Mouse (Mus musculus): Measurements from ENCODE around the gene Slc45a3. TPM values are rescaled to one million over a fixed set of nuclear protein-coding genes. Genes with fewer than 3 reads are reported as not detected.
A peak's percentile ranks its signal among the peaks of the same experiment; 100 is the strongest.

Slc45a3 gene
- polyA plus RNA-seq, 1 experiment: 2.0 TPM

- Histone ChIP-seq H3K27ac (ENCODE audit: insufficient read depth, low read length) (no peak overlapping the region), H3K4me1 (ENCODE audit: control insufficient read depth, insufficient read depth, low read length) (peaks cover under 1% of the 10 kb centered on the region; the same call in 1 of the 2 replicates), H3K4me3 (ENCODE audit: insufficient read depth, low read length) (no peak overlapping the region)
- TF ChIP-seq POLR2A (IDR thresholded peaks at IDR 0.05; ENCODE audit: extremely low read depth, insufficient read depth, low read length): no peak
- TF ChIP-seq CTCF (IDR thresholded peaks at IDR 0.05; ENCODE audit: extremely low read depth, insufficient read depth, low read length): no peak
Observed at GRCm38 (mm10) chr1:132003817-132004216, 41.0 kb downstream of the Slc45a3 start.

GRCm38 (mm10) chr1:132004574-132005180 is 41.9 kb downstream of the Slc45a3 start:
- Histone ChIP-seq H3K4me3 (ENCODE audit: insufficient read depth, low read length) (no peak overlapping the region), H3K27ac (ENCODE audit: insufficient read depth, low read length) (no peak overlapping the region), H3K4me1 (ENCODE audit: control insufficient read depth, insufficient read depth, low read length) (peaks cover 5% of the 10 kb centered on the region)
- no peak for TF ChIP-seq POLR2A (IDR thresholded peaks at IDR 0.05; ENCODE audit: extremely low read depth, insufficient read depth, low read length)
- no peak for TF ChIP-seq CTCF (IDR thresholded peaks at IDR 0.05; ENCODE audit: extremely low read depth, insufficient read depth, low read length)

- H3K4me1 ChIP-seq (ENCODE audit: control insufficient read depth, insufficient read depth, low read length): peaks cover 5% of the 10 kb centered on the region
- TF ChIP-seq CTCF (IDR thresholded peaks at IDR 0.05; ENCODE audit: extremely low read depth, insufficient read depth, low read length): no peak
- TF ChIP-seq POLR2A (IDR thresholded peaks at IDR 0.05; ENCODE audit: extremely low read depth, insufficient read depth, low read length): no peak
- no peak overlapping the region for H3K4me3 ChIP-seq (ENCODE audit: insufficient read depth, low read length)
- H3K27ac ChIP-seq (ENCODE audit: insufficient read depth, low read length): no peak overlapping the region
Observed at GRCm38 (mm10) chr1:132005466-132005865, 42.7 kb downstream of the Slc45a3 start.

GRCm38 (mm10) chr1:132006046-132006445 is 43.3 kb downstream of the Slc45a3 start:
- Histone ChIP-seq H3K4me1 (ENCODE audit: control insufficient read depth, insufficient read depth, low read length) (peaks cover 5% of the 10 kb centered on the region), H3K27ac (ENCODE audit: insufficient read depth, low read length) (no peak overlapping the region), H3K4me3 (ENCODE audit: insufficient read depth, low read length) (no peak overlapping the region)
- no peak for TF ChIP-seq CTCF (IDR thresholded peaks at IDR 0.05; ENCODE audit: extremely low read depth, insufficient read depth, low read length)
- TF ChIP-seq POLR2A (IDR thresholded peaks at IDR 0.05; ENCODE audit: extremely low read depth, insufficient read depth, low read length): no peak

- no peak overlapping the region; the same call in 1 of the 2 replicates for H3K4me3 ChIP-seq (ENCODE audit: insufficient read depth, low read length)
- TF ChIP-seq CTCF (IDR thresholded peaks at IDR 0.05; ENCODE audit: extremely low read depth, insufficient read depth, low read length) (no peak), POLR2A (IDR thresholded peaks at IDR 0.05; ENCODE audit: extremely low read depth, insufficient read depth, low read length) (no peak)
- H3K27ac ChIP-seq (ENCODE audit: insufficient read depth, low read length): no peak overlapping the region; the same call in 1 of the 2 replicates
- peaks cover 5% of the 10 kb centered on the region for H3K4me1 ChIP-seq (ENCODE audit: control insufficient read depth, insufficient read depth, low read length)
Observed at GRCm38 (mm10) chr1:132006721-132007120, 44.0 kb downstream of the Slc45a3 start.

GRCm38 (mm10) chr1:132007282-132007815 is 44.6 kb downstream of the Slc45a3 start, which contains the start of gene Elk4:
Gene Elk4, plus strand, starts transcription at chr1:132007607.
- no peak for TF ChIP-seq CTCF (IDR thresholded peaks at IDR 0.05; ENCODE audit: extremely low read depth, insufficient read depth, low read length)
- peak; percentile 75 for TF ChIP-seq POLR2A (IDR thresholded peaks at IDR 0.05; ENCODE audit: extremely low read depth, insufficient read depth, low read length)
- peak within 1 kb of the TSS; percentile 99 for H3K27ac ChIP-seq (ENCODE audit: insufficient read depth, low read length)

GRCm38 (mm10) chr1:132007828-132008827 is 45.4 kb downstream of the Slc45a3 start:
- H3K4me3 ChIP-seq (ENCODE audit: insufficient read depth, low read length): peak overlapping the region; percentile 81
- peak overlapping the region; percentile 99 for H3K27ac ChIP-seq (ENCODE audit: insufficient read depth, low read length)
- H3K4me1 ChIP-seq (ENCODE audit: control insufficient read depth, insufficient read depth, low read length): peaks cover 5% of the 10 kb centered on the region
- TF ChIP-seq POLR2A (IDR thresholded peaks at IDR 0.05; ENCODE audit: extremely low read depth, insufficient read depth, low read length): 0 out of 2 replicates have a peak, but pooled peaks have one; percentile 51
- TF ChIP-seq CTCF (IDR thresholded peaks at IDR 0.05; ENCODE audit: extremely low read depth, insufficient read depth, low read length): no peak

More at GRCm38 (mm10) chr1:132007282-132007815, 44.6 kb downstream of the Slc45a3 start, which contains the start of gene Elk4:
- H3K4me3 ChIP-seq (ENCODE audit: insufficient read depth, low read length): peak within 1 kb of the TSS; percentile 81
- H3K4me1 ChIP-seq (ENCODE audit: control insufficient read depth, insufficient read depth, low read length): peaks cover 5% of the 10 kb centered on the region

GRCm38 (mm10) chr1:132008881-132009644 is 46.3 kb downstream of the Slc45a3 start:
- TF ChIP-seq POLR2A (IDR thresholded peaks at IDR 0.05; ENCODE audit: extremely low read depth, insufficient read depth, low read length) (no peak), CTCF (IDR thresholded peaks at IDR 0.05; ENCODE audit: extremely low read depth, insufficient read depth, low read length) (no peak)
- Histone ChIP-seq H3K4me3 (ENCODE audit: insufficient read depth, low read length) (peak overlapping the region; percentile 81; the same call in 1 of the 2 replicates), H3K27ac (ENCODE audit: insufficient read depth, low read length) (no peak overlapping the region), H3K4me1 (ENCODE audit: control insufficient read depth, insufficient read depth, low read length) (peaks cover 5% of the 10 kb centered on the region)
